Mouse (Mus musculus): ENCODE data around the gene Tmem62. TPM values are rescaled to one million over a fixed set of nuclear protein-coding genes. Genes with fewer than 3 reads are reported as not detected.
A peak's percentile ranks its signal among the peaks of the same experiment; 100 is the strongest.
"Not testable (repeated sequence)": the region's sequence is repeated elsewhere in the genome, so short reads cannot be mapped to it uniquely, and the experiment has no call there.

Tmem62 gene
- polyA plus RNA-seq, 3 experiments from 2014 or later, result 10.3 to 16.9 (median 15.3) TPM

GRCm38 (mm10) chr2:120996607-120997006, 19.8 kb downstream of the Tmem62 start:
- ATAC-seq, result not testable (repeated sequence)

GRCm38 (mm10) chr2:120998863-120999262, 22.0 kb downstream of the Tmem62 start:
- no peak for ATAC-seq

- ATAC-seq, result no peak
Measured at GRCm38 (mm10) chr2:121003586-121003985, 26.8 kb downstream of the Tmem62 start.

- no peak for ATAC-seq
Measured at GRCm38 (mm10) chr2:121004018-121004811, 27.4 kb downstream of the Tmem62 start.

- ATAC-seq, result no peak
Measured at GRCm38 (mm10) chr2:121006986-121007385, 30.2 kb downstream of the Tmem62 start.

- peak; percentile 98 for ATAC-seq
Measured at GRCm38 (mm10) chr2:121007925-121008663, 31.3 kb downstream of the Tmem62 start, which contains the start of gene Ccndbp1. Gene Ccndbp1 (plus strand): TSS chr2:121008403.

GRCm38 (mm10) chr2:121008664-121009007, 31.8 kb downstream of the Tmem62 start:
- no peak for ATAC-seq

GRCm38 (mm10) chr2:121009071-121009677, 32.4 kb downstream of the Tmem62 start:
- ATAC-seq, result no peak

GRCm38 (mm10) chr2:121012676-121013075, 35.9 kb downstream of the Tmem62 start:
- no peak for ATAC-seq

- ATAC-seq, result no peak
Measured at GRCm38 (mm10) chr2:121015507-121015906, 38.7 kb downstream of the Tmem62 start.

- no peak for ATAC-seq
Measured at GRCm38 (mm10) chr2:121016226-121016625, 39.4 kb downstream of the Tmem62 start.

- ATAC-seq, result no peak
Measured at GRCm38 (mm10) chr2:121017151-121017550, 40.3 kb downstream of the Tmem62 start.

- ATAC-seq, result no peak
Measured at GRCm38 (mm10) chr2:121022918-121023317, 46.1 kb downstream of the Tmem62 start.

- no peak for ATAC-seq
Measured at GRCm38 (mm10) chr2:121036733-121037341, 60.0 kb downstream of the Tmem62 start, which contains the start of gene Epb42. Gene Epb42 (minus strand): TSS chr2:121037072.

- ATAC-seq, result not testable (repeated sequence)
Measured at GRCm38 (mm10) chr2:121038851-121039250, 62.0 kb downstream of the Tmem62 start.

GRCm38 (mm10) chr2:121039382-121039781, 62.6 kb downstream of the Tmem62 start:
- ATAC-seq, result no peak

GRCm38 (mm10) chr2:121041098-121041497, 64.3 kb downstream of the Tmem62 start:
- no peak for ATAC-seq

GRCm38 (mm10) chr2:121045653-121046052, 68.8 kb downstream of the Tmem62 start:
- ATAC-seq, result no peak

GRCm38 (mm10) chr2:121052176-121052575, 75.4 kb downstream of the Tmem62 start:
- ATAC-seq, result no peak

GRCm38 (mm10) chr2:121054060-121054459, 77.2 kb downstream of the Tmem62 start:
- no peak for ATAC-seq

GRCm38 (mm10) chr2:121055915-121056314, 79.1 kb downstream of the Tmem62 start:
- ATAC-seq, result no peak
